Mouse (Mus musculus) heart, postnatal 36 days (tissue): ENCODE data around the gene Fads1. TPM values are rescaled to one million over a fixed set of nuclear protein-coding genes. Genes with fewer than 3 reads are reported as not detected.

Experiments used
- DNase-seq, 2 experiments: peaks; one replicate each; pipeline ENCODE4 v3.0.0; 2021 to 2022
- intact Hi-C: fragments of 180-260 bp; cut with DNase I; formaldehyde crosslinking; loops from one replicate; pipeline ENCODE4 v1.15.1; 2025
- microRNA-seq, 2 experiments: library from miRNA; unstranded; fragments of <30 nt; microRNA quantifications; one replicate each; pipeline ENCODE4 v1.2.0; 2021; ENCODE audit warnings: borderline number of aligned reads in 2 of 2
- total RNA-seq, 2 experiments: library from RNA; stranded (reverse); gene quantifications; 2 replicates each; pipeline ENCODE4 v1.2.3; 2021

Gene Fads1
- total RNA-seq, 2 experiments from 2014 or later: 23.7 to 24.0 TPM

GRCm38 (mm10) chr19:10240654-10241305, 58.1 kb downstream of the Fads1 start, which contains the start of gene Myrf:
TSS of gene Myrf (minus strand) at chr19:10240748.
- DNase-seq: peak; percentile 80 to 81
- intact Hi-C loops: no loop called here

- DNase-seq: no peak
- intact Hi-C loops: no loop called here
Measured at GRCm38 (mm10) chr19:10242916-10243315, 60.2 kb downstream of the Fads1 start.

GRCm38 (mm10) chr19:10244183-10244582, 61.5 kb downstream of the Fads1 start:
- intact Hi-C loops: no loop called here
- peak; percentile 37 to 60 for DNase-seq

Small RNA genes lying within 50 kb of the gene (microRNA-seq; reads per million reads assigned to microRNA genes)
- 0 reads per million in 2 experiments for gene Mir6993

Other genes with a start within 250 kb of the Fads1 start
- 1,000 to 10,000 TPM; 2,889 to 3,152 TPM for gene Fth1, start 202.3 kb upstream of the Fads1 start, total RNA-seq
- gene Best1, start 181.3 kb upstream of the Fads1 start, total RNA-seq: under 1 TPM; 0.11 to 0.14 TPM
- 1 to 10 TPM; 7.9 to 8.7 TPM for gene Rab3il1, start 181.2 kb upstream of the Fads1 start, total RNA-seq
- gene Fads3, start 141.3 kb upstream of the Fads1 start, total RNA-seq: 10 to 100 TPM; 37.8 to 39.8 TPM
- 1 to 10 TPM; 4.8 to 6.8 TPM for gene Fads2, start 81.1 kb upstream of the Fads1 start, total RNA-seq
- 100 to 1,000 TPM; 173 to 180 TPM for gene Tmem258, start 21.1 kb downstream of the Fads1 start, total RNA-seq
- 1 to 10 TPM; 4.7 TPM for gene Fen1, start 21.3 kb downstream of the Fads1 start, total RNA-seq
- 1 to 10 TPM; 5.9 to 7.3 TPM for gene Myrf, start 57.9 kb downstream of the Fads1 start, total RNA-seq
- gene Dagla, start 122.0 kb downstream of the Fads1 start, total RNA-seq: 1 to 10 TPM; 2.7 TPM
- 10 to 100 TPM; 39.4 to 41.6 TPM for gene Syt7, start 206.2 kb downstream of the Fads1 start, total RNA-seq